Mouse (Mus musculus) liver, embryonic 16.5 days (tissue): ENCODE results near the gene Ppp4c. TPM values are rescaled to one million over a fixed set of nuclear protein-coding genes. Genes with fewer than 3 reads are reported as not detected.
"Not testable (repeated sequence)": the region's sequence is repeated elsewhere in the genome, so short reads cannot be mapped to it uniquely, and the experiment has no call there.

ENCODE experiments used
- ATAC-seq: fragments of 200-750 bp; cut with Nextera tagmentation; 2 replicates; pipeline ENCODE4 v1.8.0; 2017; ENCODE audit warnings: low read depth, mild to moderate bottlenecking, moderate number of reproducible peaks, moderate library complexity
- H3K27ac ChIP-seq: fragments of 300-500 bp; sonication (generic); 2 replicates; pipeline ENCODE4 v1.5.1; 2014; ENCODE audit warnings: mild to moderate bottlenecking, low read length
- H3K27me3 ChIP-seq: fragments of 300-500 bp; sonication (generic); 2 replicates; pipeline ENCODE4 v1.6.1; 2014; ENCODE audit warnings: low read depth, low read length, mixed read lengths; ENCODE audit not compliant: control insufficient read depth, insufficient read depth
- H3K36me3 ChIP-seq: fragments of 300-500 bp; sonication (generic); 2 replicates; pipeline ENCODE4 v1.6.1; 2014; ENCODE audit warnings: mild to moderate bottlenecking; ENCODE audit not compliant: control insufficient read depth, insufficient read depth
- H3K4me1 ChIP-seq: fragments of 300-500 bp; sonication (generic); 2 replicates; pipeline ENCODE4 v1.6.1; 2014; ENCODE audit warnings: low read depth, low read length, mixed read lengths; ENCODE audit not compliant: control insufficient read depth
- H3K4me2 ChIP-seq: fragments of 300-500 bp; sonication (generic); 2 replicates; pipeline ENCODE4 v1.6.1; 2014; ENCODE audit warnings: low read depth, low read length, mixed read lengths
- H3K4me3 ChIP-seq: fragments of 300-500 bp; sonication (generic); 2 replicates; pipeline ENCODE4 v1.5.1; 2014; ENCODE audit warnings: low read depth, mild to moderate bottlenecking, low read length
- H3K9ac ChIP-seq: fragments of 300-500 bp; sonication (generic); 2 replicates; pipeline ENCODE4 v1.6.1; 2014; ENCODE audit warnings: low read depth, low read length
- H3K9me3 ChIP-seq: fragments of 300-500 bp; sonication (generic); replicated peaks from 2 replicates; pipeline ENCODE4 v1.6.1; 2016; ENCODE audit warnings: low read length; ENCODE audit not compliant: control insufficient read depth
- WGBS: fragments of 180-500 bp; shearing (Covaris S2); extraction: QIAGEN DNeasy Blood & Tissue Kit; methylation state at CpG from one replicate; pipeline ENCODE4 v1.1.7; 2014; ENCODE audit not compliant: insufficient replicate concordance; 5-methylcytosine and 5-hydroxymethylcytosine counted together
- polyA plus RNA-seq: library from polyadenylated mRNA; unstranded; fragments of >200 nt; fragmentation: Nextera tagmentation; extraction: Ambion mirVana; gene quantifications from 2 replicates; pipeline ENCODE4 v1.2.1, GENCODE M21; 2015

Gene Ppp4c
- polyA plus RNA-seq, 1 experiment from 2014 or later: 82.2 TPM

DNA sequence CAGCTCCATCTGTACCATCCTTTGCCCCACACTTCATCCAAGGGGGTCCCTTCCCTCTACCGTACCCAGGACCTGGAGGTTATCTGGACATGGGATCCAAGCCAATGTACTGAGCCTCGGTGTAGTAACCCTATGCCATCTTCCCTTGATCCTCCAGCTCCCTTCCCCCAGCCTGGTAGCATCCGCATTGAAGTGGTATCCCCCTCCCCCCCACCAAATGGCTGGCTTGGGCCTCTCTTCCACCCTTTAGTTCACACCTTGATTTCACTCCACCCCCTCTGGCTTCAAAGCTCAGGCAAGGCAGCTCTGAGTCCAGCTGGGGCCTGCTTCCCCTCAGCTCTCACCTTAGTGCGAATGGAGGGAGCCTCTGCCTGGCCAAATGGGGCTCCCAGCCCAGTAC lies 7.2 kb downstream of the Ppp4c start:
- H3K36me3 ChIP-seq: peaks cover 55% of the 10 kb centered on the region

DNA sequence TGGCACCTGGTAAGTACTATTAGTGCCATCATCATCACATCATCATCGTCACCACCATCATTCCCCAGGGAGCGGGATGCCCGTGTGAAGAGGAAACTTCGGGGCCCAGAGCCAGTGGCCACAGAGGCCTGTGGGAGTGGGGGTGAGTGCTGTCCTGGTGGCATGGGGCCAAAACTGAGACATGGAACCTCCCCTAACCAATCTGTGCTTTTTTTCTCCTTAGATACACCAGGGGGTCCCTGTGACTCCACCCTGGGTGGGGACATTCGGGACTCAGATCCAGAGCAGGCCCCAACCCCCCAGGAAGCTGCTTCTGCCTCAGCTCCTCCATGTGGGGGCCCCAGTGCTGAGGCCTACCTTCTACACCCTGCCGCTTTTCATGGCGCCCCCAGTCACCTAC lies 7.8 kb downstream of the Ppp4c start:
- Histone ChIP-seq H3K9me3 (no peaks in the 10 kb centered on the region), H3K4me2 (no peak overlapping the region), H3K27ac (no peak overlapping the region), H3K27me3 (no peaks in the 10 kb centered on the region), H3K4me3 (no peak overlapping the region), H3K4me1 (peaks cover 19% of the 10 kb centered on the region), H3K36me3 (peaks cover 50% of the 10 kb centered on the region), H3K9ac (no peak overlapping the region)
- WGBS: 78% methylated on average over 7 of the region's 7 CpGs
- no peak for ATAC-seq

More for the DNA sequence above, 7.2 kb downstream of the Ppp4c start:
- H3K4me3 ChIP-seq: no peak overlapping the region
- no peak overlapping the region for H3K27ac ChIP-seq
- H3K9ac ChIP-seq: no peak overlapping the region
- no peaks in the 10 kb centered on the region for H3K27me3 ChIP-seq
- peaks cover 15% of the 10 kb centered on the region for H3K4me1 ChIP-seq
- WGBS: 76% methylated on average over 4 of the region's 4 CpGs
- no peak for ATAC-seq
- H3K9me3 ChIP-seq: no peaks in the 10 kb centered on the region
- no peak overlapping the region for H3K4me2 ChIP-seq

DNA sequence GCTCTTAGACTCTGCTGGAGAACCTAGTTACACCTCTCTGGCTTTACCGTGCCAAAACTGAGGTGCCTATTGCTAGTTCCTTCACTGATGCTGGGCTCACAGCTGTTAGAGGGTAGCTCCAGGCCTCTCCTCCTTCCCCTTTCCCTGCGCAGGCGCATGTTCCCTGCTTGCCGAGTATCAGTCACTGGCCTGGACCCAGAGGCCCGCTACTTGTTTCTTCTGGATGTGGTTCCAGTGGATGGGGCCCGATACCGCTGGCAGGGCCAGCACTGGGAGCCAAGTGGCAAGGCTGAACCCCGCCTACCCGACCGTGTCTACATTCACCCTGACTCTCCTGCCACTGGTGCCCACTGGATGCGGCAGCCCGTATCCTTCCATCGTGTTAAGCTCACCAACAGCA lies 9.6 kb downstream of the Ppp4c start:
- 74% methylated on average over 13 of the region's 13 CpGs for WGBS
- Histone ChIP-seq H3K4me2 (no peak overlapping the region), H3K36me3 (peaks cover 44% of the 10 kb centered on the region), H3K9me3 (no peaks in the 10 kb centered on the region), H3K4me3 (no peak overlapping the region), H3K4me1 (peaks cover 25% of the 10 kb centered on the region), H3K27me3 (no peaks in the 10 kb centered on the region), H3K9ac (no peak overlapping the region), H3K27ac (no peak overlapping the region)
- ATAC-seq: no peak

DNA sequence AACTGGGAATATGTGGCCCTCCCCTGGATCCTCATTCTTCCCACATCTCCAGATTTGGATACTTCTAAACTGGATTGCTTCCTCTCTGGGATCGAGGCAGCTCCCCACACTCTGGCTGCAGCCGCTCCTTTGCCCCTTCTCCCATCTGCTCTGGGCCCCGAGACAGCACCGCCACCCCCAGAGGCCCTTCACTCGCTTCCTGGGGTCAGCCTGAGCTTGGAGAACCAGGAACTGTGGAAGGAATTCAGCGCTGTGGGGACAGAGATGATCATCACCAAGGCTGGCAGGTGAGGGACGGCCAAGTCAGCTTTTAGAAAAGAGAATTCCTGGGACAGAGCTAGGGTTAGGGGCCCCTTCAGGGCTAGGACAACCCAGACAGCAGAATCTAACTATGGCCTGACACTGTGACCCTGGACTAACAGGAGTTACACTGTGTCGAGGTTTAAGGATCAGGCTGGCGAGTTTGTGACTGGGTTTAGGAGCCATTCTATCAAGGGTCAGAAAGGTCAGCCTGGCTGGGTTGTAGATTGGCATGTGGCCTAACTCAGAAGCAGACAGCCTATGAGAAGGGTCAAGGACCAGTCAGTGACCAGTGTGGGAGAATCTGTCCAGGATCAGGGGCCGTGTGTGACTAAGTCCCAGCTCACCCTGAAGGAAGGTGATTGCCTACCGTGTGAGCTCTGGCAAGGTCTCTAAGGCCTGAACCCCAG lies 10.5 kb downstream of the Ppp4c start:
- peaks cover 25% of the 10 kb centered on the region for H3K4me1 ChIP-seq
- no peaks in the 10 kb centered on the region for H3K27me3 ChIP-seq
- 58% methylated on average over 11 of the region's 11 CpGs for WGBS
- no peaks in the 10 kb centered on the region for H3K9me3 ChIP-seq
- H3K36me3 ChIP-seq: peaks cover 35% of the 10 kb centered on the region
- H3K4me2 ChIP-seq: no peak overlapping the region
- H3K27ac ChIP-seq: no peak overlapping the region
- peak; percentile 7; the same call in 1 of the 2 replicates for ATAC-seq
- H3K4me3 ChIP-seq: no peak overlapping the region
- H3K9ac ChIP-seq: no peak overlapping the region

DNA sequence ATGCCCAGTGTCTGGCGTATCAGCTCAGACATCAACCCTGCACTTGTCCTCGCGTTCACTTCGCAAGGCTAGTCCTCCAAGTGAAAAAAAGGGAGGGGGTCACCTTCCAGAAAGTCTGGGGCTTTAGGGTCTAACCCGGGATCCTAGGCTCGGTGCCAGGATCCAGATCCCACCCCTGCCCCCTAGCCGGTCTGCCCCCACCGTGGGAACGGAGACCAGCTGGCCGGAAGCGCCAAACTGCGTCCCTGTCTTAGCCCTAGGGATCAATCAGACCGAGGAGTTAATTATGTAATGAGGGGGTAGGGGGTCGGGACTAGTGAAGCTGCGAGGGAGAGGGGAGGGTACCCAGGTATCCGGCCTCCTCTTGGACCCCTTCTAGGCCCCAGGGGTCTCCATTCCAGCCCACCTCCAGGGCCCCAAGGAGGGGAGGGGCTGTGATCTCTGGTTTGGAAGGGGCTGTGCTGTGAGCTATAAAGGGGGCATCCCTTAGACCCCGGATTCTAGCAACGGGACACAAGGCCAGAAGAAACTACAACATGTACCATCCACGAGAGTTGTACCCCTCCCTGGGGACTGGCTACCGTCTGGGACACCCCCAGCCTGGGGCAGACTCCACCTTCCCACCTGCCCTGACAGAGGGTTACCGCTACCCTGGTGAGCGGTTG lies 11.2 kb downstream of the Ppp4c start, which contains the start of gene Tbx6:
Gene Tbx6, plus strand, starts transcription at position 513 of the 665 bp plus-strand sequence.
- Histone ChIP-seq H3K9ac (peak within 1 kb of the TSS; percentile 50), H3K9me3 (no peaks in the 10 kb centered on the region), H3K27ac (no peak within 1 kb of the TSS), H3K4me3 (peak within 1 kb of the TSS; percentile 51), H3K4me2 (peak within 1 kb of the TSS; percentile 72), H3K36me3 (peaks cover 28% of the 10 kb centered on the region), H3K27me3 (no peaks in the 10 kb centered on the region), H3K4me1 (peaks cover 31% of the 10 kb centered on the region)
- 19% methylated on average over 22 of the region's 22 CpGs for WGBS
- no peak for ATAC-seq

DNA sequence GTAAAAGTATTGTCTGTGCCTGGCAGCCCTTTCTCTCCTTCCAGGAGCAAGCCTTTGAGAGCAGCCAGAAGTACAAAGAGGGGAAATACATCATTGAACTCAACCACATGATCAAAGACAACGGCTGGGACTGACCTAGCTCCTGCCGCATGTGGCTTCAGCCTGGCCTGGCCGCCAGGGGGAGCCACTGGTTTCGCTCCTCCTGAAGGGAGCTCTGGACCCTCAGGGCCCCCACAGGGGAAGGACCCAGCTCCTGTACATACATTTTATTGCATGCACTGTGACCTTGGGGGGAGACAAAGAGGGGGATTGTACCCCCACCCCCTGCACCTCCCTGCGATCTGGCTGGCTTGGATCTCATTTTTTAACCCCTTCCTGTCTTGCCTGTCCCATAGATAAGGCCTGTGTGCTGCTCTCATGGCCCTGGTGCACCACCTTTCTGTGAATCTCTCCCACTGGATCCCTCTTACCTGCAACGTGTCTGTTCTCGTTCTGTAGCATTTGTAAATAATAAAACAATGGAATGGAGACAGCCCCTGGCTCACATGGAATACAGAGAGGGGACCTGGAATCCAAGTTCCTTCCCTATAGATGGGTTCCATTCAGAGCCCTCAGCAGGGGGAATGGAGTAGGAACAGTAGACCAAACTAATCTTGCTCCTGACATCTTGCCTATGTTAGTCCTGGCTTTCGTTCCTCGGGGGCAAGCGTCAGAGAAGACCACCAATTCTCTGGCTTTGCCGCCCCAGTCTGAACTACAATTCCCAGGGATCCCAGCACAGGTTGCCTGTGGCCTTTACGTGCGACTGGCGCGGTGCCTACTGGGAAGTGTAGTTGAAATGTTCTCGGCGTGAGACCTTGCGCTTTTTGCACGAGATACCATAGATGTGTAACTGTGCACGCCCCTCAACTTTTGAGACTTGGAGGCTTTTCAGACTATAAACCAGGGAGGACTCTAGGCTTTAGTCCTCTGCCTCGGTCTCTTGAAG lies 12.0 kb downstream of the Ppp4c start:
- WGBS: under 1% methylated on average over 21 of the region's 21 CpGs
- Histone ChIP-seq H3K27me3 (no peaks in the 10 kb centered on the region), H3K27ac (peak overlapping the region; percentile 6; the same call in 1 of the 2 replicates), H3K4me1 (peaks cover 38% of the 10 kb centered on the region), H3K4me2 (peak overlapping the region; percentile 72), H3K4me3 (peak overlapping the region; percentile 51), H3K9ac (peak overlapping the region; percentile 50), H3K36me3 (peaks cover 21% of the 10 kb centered on the region), H3K9me3 (no peaks in the 10 kb centered on the region)
- peak; percentile 33 for ATAC-seq

DNA sequence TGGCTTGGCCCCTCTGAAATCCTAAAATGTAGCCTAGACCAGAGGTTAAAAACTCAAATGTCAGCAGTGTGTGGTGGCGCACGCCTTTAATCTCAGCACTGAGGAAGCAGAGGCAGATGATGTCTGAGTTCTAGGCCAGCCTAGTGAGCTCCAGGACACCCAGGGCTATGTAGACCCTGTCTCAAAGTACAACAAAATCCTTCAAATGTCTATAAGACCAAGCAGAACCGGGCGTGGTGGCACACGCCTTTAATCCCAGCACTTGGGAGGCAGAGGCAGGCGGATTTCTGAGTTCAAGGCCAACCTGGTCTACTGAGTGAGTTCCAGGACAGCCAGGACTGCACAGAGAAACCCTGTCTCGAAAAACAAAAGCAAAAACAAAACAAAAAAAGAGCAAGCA lies 13.2 kb downstream of the Ppp4c start:
- H3K27me3 ChIP-seq, H3K27ac ChIP-seq, H3K4me2 ChIP-seq, H3K9ac ChIP-seq, H3K9me3 ChIP-seq, H3K4me3 ChIP-seq, ATAC-seq: not testable (repeated sequence)
- WGBS: 81% methylated on average over 7 of the region's 7 CpGs
- peaks cover 13% of the 10 kb centered on the region for H3K36me3 ChIP-seq
- H3K4me1 ChIP-seq: peaks cover 48% of the 10 kb centered on the region

DNA sequence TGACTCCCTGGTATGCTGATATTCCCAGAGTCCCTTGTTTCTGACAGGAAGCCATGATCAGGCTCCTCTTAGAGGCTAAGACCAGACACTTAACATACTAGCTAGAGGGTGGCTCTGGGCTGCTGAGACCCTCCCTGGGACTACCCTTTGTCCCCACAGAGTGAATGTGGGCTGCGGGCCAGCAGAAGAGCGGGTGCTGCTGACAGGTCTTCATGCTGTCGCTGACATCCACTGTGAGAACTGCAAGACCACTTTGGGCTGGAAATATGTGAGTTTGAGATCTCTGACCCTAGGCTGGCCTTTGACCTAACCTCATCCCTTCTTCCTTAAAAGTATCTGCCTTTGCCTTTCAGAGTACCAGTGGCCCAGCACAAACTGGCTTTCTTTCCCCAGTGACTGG lies 14.1 kb downstream of the Ppp4c start:
- peaks cover 10% of the 10 kb centered on the region for H3K36me3 ChIP-seq
- no peak overlapping the region for H3K27ac ChIP-seq
- WGBS: 95% methylated on average over 3 of the region's 3 CpGs
- H3K4me1 ChIP-seq: peaks cover 48% of the 10 kb centered on the region
- peak overlapping the region; percentile 85 for H3K4me3 ChIP-seq
- no peak for ATAC-seq
- H3K4me2 ChIP-seq: peak overlapping the region; percentile 84
- peak overlapping the region; percentile 100; the same call in 1 of the 2 replicates for H3K9ac ChIP-seq
- no peaks in the 10 kb centered on the region for H3K27me3 ChIP-seq
- no peaks in the 10 kb centered on the region for H3K9me3 ChIP-seq
